Mouse (Mus musculus) limb, embryonic 11.5 days (tissue): ENCODE data around the gene Cacng2. TPM values are rescaled to one million over a fixed set of nuclear protein-coding genes. Genes with fewer than 3 reads are reported as not detected.

Experiments used
- ATAC-seq: fragments of 200-750 bp; cut with Nextera tagmentation; 2 replicates; pipeline ENCODE4 v1.8.0; 2017; ENCODE audit warnings: low read depth; ENCODE audit not compliant: insufficient number of reproducible peaks, low FRiP score, low TSS enrichment
- DNase-seq: peaks from one replicate; pipeline ENCODE4 v3.0.0-alpha.2; 2015; ENCODE audit warnings: low spot score
- H3K27ac ChIP-seq: fragments of 300-500 bp; sonication (generic); replicated peaks from 2 replicates; pipeline ENCODE4 v1.5.1; 2014; ENCODE audit warnings: low read depth, mild to moderate bottlenecking, low read length
- H3K27me3 ChIP-seq: fragments of 300-500 bp; sonication (generic); 2 replicates; pipeline ENCODE4 v1.6.1; 2014; ENCODE audit warnings: mild to moderate bottlenecking, low read length, mixed read lengths; ENCODE audit not compliant: control insufficient read depth, insufficient read depth
- H3K36me3 ChIP-seq: fragments of 300-500 bp; sonication (generic); 2 replicates; pipeline ENCODE4 v1.6.1; 2014; ENCODE audit warnings: mild to moderate bottlenecking, low read length, moderate library complexity, mixed read lengths; ENCODE audit not compliant: control insufficient read depth, insufficient read depth
- H3K4me1 ChIP-seq: fragments of 300-500 bp; sonication (generic); 2 replicates; pipeline ENCODE4 v1.6.1; 2014; ENCODE audit warnings: low read length, mixed read lengths; ENCODE audit not compliant: control insufficient read depth, insufficient read depth
- H3K4me2 ChIP-seq: fragments of 300-500 bp; sonication (generic); 2 replicates; pipeline ENCODE4 v1.6.1; 2014; ENCODE audit warnings: low read depth, mild to moderate bottlenecking, moderate library complexity; ENCODE audit not compliant: severe bottlenecking
- H3K4me3 ChIP-seq: fragments of 300-500 bp; sonication (generic); 2 replicates; pipeline ENCODE4 v1.5.1; 2014; ENCODE audit warnings: low read depth, low read length
- H3K9ac ChIP-seq: fragments of 300-500 bp; sonication (generic); 2 replicates; pipeline ENCODE4 v1.6.1; 2014; ENCODE audit warnings: mild to moderate bottlenecking, low read length
- H3K9me3 ChIP-seq: fragments of 300-500 bp; sonication (generic); 2 replicates; pipeline ENCODE4 v1.6.1; 2016; ENCODE audit warnings: low read length; ENCODE audit not compliant: control insufficient read depth
- WGBS: fragments of 180-500 bp; shearing (Covaris S2); extraction: QIAGEN DNeasy Blood & Tissue Kit; methylation state at CpG from one replicate; pipeline ENCODE4 v1.1.7; 2014; 5-methylcytosine and 5-hydroxymethylcytosine counted together
- polyA plus RNA-seq: library from polyadenylated mRNA; unstranded; fragments of >200 nt; fragmentation: Nextera tagmentation; extraction: Ambion mirVana; gene quantifications from 2 replicates; pipeline ENCODE4 v1.2.1, GENCODE M21; 2014

The Cacng2 gene
- polyA plus RNA-seq, 1 experiment from 2014 or later, result not detected

DNA sequence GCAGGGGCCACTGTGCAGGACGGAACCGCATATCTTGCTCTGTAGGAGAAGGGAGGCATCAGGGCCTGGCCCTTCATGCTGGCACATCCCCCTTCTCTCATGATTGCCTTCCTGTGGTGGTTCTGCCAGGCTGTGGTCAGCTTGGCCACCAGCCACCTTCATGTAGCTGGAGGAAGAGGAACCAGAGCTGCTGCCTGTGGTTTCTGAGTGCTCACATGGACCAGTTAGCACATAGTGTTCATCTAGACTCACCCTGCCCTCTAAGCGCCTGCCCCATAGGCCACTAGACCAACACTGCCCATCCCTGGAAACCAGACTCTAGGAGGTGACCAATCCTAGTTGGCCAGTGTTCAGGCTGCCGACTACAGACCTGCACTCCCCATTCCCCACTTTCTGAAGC is 174.1 kb downstream of the Cacng2 start:
- 84% methylated on average over 4 of the region's 4 CpGs for WGBS
- Histone ChIP-seq H3K4me2 (no peak overlapping the region), H3K4me1 (no peaks in the 10 kb centered on the region), H3K36me3 (0 out of 2 replicates have a peak, but pooled peaks cover 2% of the 10 kb centered on the region), H3K9me3 (no peaks in the 10 kb centered on the region), H3K27ac (no peak overlapping the region), H3K9ac (no peak overlapping the region), H3K27me3 (no peaks in the 10 kb centered on the region), H3K4me3 (no peak overlapping the region)
- DNase-seq (no peak), ATAC-seq (no peak)

Other genes starting within 250 kb of the Cacng2 start
- gene Txn2, start 191.0 kb downstream of the Cacng2 start, polyA plus RNA-seq, result 263 and 266 TPM in 2 replicates
- 6.1 and 7.2 TPM in 2 replicates for gene Foxred2, start 163.3 kb downstream of the Cacng2 start, polyA plus RNA-seq
- 249 and 259 TPM in 2 replicates for gene Eif3d, start 149.2 kb downstream of the Cacng2 start, polyA plus RNA-seq
- gene Ift27, start 54.1 kb upstream of the Cacng2 start, polyA plus RNA-seq, result 111 and 119 TPM in 2 replicates
- 4.6 and 5.1 TPM in 2 replicates for gene Pvalb, start 86.4 kb upstream of the Cacng2 start, polyA plus RNA-seq
- gene Ncf4, start 124.8 kb upstream of the Cacng2 start, polyA plus RNA-seq, result 4.8 and 6.3 TPM in 2 replicates
- gene Csf2rb2, start 185.7 kb upstream of the Cacng2 start, polyA plus RNA-seq, result 0.33 and 0.39 TPM in 2 replicates
- gene Csf2rb, start 205.7 kb upstream of the Cacng2 start, polyA plus RNA-seq, result 1.3 and 1.5 TPM in 2 replicates